Mouse (Mus musculus) MEL (cell line): Measurements from ENCODE around the gene Il17ra. TPM values are rescaled to one million over a fixed set of nuclear protein-coding genes. Genes with fewer than 3 reads are reported as not detected.

ENCODE experiments used
- DNase-seq: peaks from one replicate; pipeline ENCODE4 v3.0.0; 2011; ENCODE audit warnings: low read depth, low spot score
- H3K27ac ChIP-seq: 2 replicates; pipeline ENCODE4 v1.5.1; 2012; ENCODE audit warnings: low read depth, mild to moderate bottlenecking, control low read depth, low read length, moderate library complexity; ENCODE audit not compliant: control insufficient read depth
- H3K27me3 ChIP-seq, 2 experiments: fragments of 150-350 bp in 1 of 2; sonication (generic) in 1 of 2; 2 replicates each; pipeline ENCODE4 v1.6.1; 2012; ENCODE audit warnings: low read length in 2 of 2, mild to moderate bottlenecking in 2 of 2, improper control_type of control experiment in 1 of 2, moderate library complexity in 1 of 2; ENCODE audit not compliant: insufficient read depth in 2 of 2, control insufficient read depth in 1 of 2
- H3K36me3 ChIP-seq, 2 experiments: 2 replicates each; pipeline ENCODE4 v1.6.1; 2012 to 2014; ENCODE audit warnings: low read length in 2 of 2, improper control_type of control experiment in 1 of 2, inconsistent platforms in 1 of 2, mild to moderate bottlenecking in 1 of 2; ENCODE audit not compliant: insufficient read depth in 2 of 2, control insufficient read depth in 1 of 2
- H3K4me1 ChIP-seq, 2 experiments: fragments of 150-350 bp in 1 of 2; sonication (generic) in 1 of 2; 2 replicates each; pipeline ENCODE4 v1.6.1; 2012; ENCODE audit warnings: low read length in 2 of 2, improper control_type of control experiment in 1 of 2, mild to moderate bottlenecking in 1 of 2; ENCODE audit not compliant: insufficient read depth in 2 of 2, control insufficient read depth in 1 of 2
- H3K4me3 ChIP-seq, 2 experiments: fragments of 150-350 bp in 1 of 2; sonication (generic) in 1 of 2; 2 replicates each; pipeline ENCODE4 v1.5.1; 2012; ENCODE audit warnings: low read depth in 2 of 2, low read length in 2 of 2, mild to moderate bottlenecking in 2 of 2, moderate library complexity in 2 of 2, control low read depth in 1 of 2, improper control_type of control experiment in 1 of 2; ENCODE audit not compliant: control insufficient read depth in 1 of 2, insufficient read depth in 1 of 2
- H3K79me2 ChIP-seq: 2 replicates; pipeline ENCODE4 v1.6.1; 2012; ENCODE audit warnings: mild to moderate bottlenecking, low read length, moderate library complexity; ENCODE audit not compliant: control insufficient read depth, poor library complexity, insufficient read depth
- H3K9ac ChIP-seq: 2 replicates; pipeline ENCODE4 v1.6.1; 2012; ENCODE audit warnings: low read depth, mild to moderate bottlenecking, control low read depth, low read length, moderate library complexity; ENCODE audit not compliant: control insufficient read depth, poor library complexity, severe bottlenecking
- H3K9me3 ChIP-seq: fragments of 150-350 bp; sonication (generic); replicated peaks from 2 replicates; pipeline ENCODE4 v1.6.1; 2012; ENCODE audit warnings: mild to moderate bottlenecking, low read length, improper control_type of control experiment, moderate library complexity; ENCODE audit not compliant: insufficient read depth
- CHD1 ChIP-seq: IDR thresholded peaks from 2 replicates; pipeline ENCODE4 v1.6.1; 2012; ENCODE audit warnings: low read depth, mild to moderate bottlenecking, inconsistent platforms, low read length, improper control_type of control experiment
- E2F4 ChIP-seq: IDR thresholded peaks from 2 replicates; pipeline ENCODE4 v1.6.1; 2011; ENCODE audit warnings: low read depth, low read length, improper control_type of control experiment, borderline replicate concordance
- EP300 ChIP-seq, 2 experiments: IDR thresholded peaks; 2 replicates each; pipeline ENCODE4 v1.6.1; 2011; ENCODE audit warnings: improper control_type of control experiment in 2 of 2, low read length in 2 of 2, low read depth in 1 of 2, mild to moderate bottlenecking in 1 of 2
- GABPA ChIP-seq: IDR thresholded peaks from 2 replicates; pipeline ENCODE4 v1.6.1; 2012; ENCODE audit warnings: low read depth, mild to moderate bottlenecking, inconsistent platforms, low read length, improper control_type of control experiment, moderate library complexity
- GATA1 ChIP-seq: IDR thresholded peaks from 2 replicates; pipeline ENCODE4 v1.6.1; 2011; ENCODE audit warnings: low read depth, low read length, improper control_type of control experiment
- HCFC1 ChIP-seq: IDR thresholded peaks from 2 replicates; pipeline ENCODE4 v1.6.1; 2012; ENCODE audit warnings: low read depth, mild to moderate bottlenecking, inconsistent platforms, low read length, improper control_type of control experiment, moderate library complexity
- JUND ChIP-seq: IDR thresholded peaks from 2 replicates; pipeline ENCODE4 v1.6.1; 2011; ENCODE audit warnings: low read depth, mild to moderate bottlenecking, improper control_type of control experiment, low read length
- KAT2A ChIP-seq: conservative IDR thresholded peaks from 2 replicates; pipeline ENCODE4 v1.6.1; 2012; ENCODE audit warnings: low read depth, low read length, improper control_type of control experiment, inconsistent platforms
- MAFK ChIP-seq: IDR thresholded peaks from 2 replicates; pipeline ENCODE4 v1.6.1; 2011; ENCODE audit warnings: low read depth, mild to moderate bottlenecking, low read length, improper control_type of control experiment, borderline replicate concordance
- MAX ChIP-seq: IDR thresholded peaks from 2 replicates; pipeline ENCODE4 v1.6.1; 2011; ENCODE audit warnings: low read length, improper control_type of control experiment
- MAZ ChIP-seq: IDR thresholded peaks from 2 replicates; pipeline ENCODE4 v1.6.1; 2012; ENCODE audit warnings: low read depth, mild to moderate bottlenecking, inconsistent platforms, low read length, improper control_type of control experiment
- MYB ChIP-seq: IDR thresholded peaks from 2 replicates; pipeline ENCODE4 v1.6.1; 2011; ENCODE audit warnings: mild to moderate bottlenecking, low read depth, low read length, improper control_type of control experiment
- MYC ChIP-seq: IDR thresholded peaks from 2 replicates; pipeline ENCODE4 v1.6.1; 2011; ENCODE audit warnings: low read depth, mild to moderate bottlenecking, low read length, improper control_type of control experiment, moderate library complexity
- NRF1 ChIP-seq: IDR thresholded peaks from 2 replicates; pipeline ENCODE4 v1.6.1; 2014; ENCODE audit warnings: low read depth, mild to moderate bottlenecking, inconsistent platforms, low read length, improper control_type of control experiment, moderate library complexity; ENCODE audit not compliant: poor library complexity, insufficient read depth, severe bottlenecking
- POLR2A ChIP-seq, 2 experiments: IDR thresholded peaks; 2 replicates each; pipeline ENCODE4 v1.6.1; 2011 to 2012; ENCODE audit warnings: low read length in 2 of 2, mild to moderate bottlenecking in 2 of 2, control low read depth in 1 of 2, improper control_type of control experiment in 1 of 2, low read depth in 1 of 2, moderate library complexity in 1 of 2; ENCODE audit not compliant: control insufficient read depth in 1 of 2, insufficient read depth in 1 of 2, poor library complexity in 1 of 2
- RAD21 ChIP-seq: IDR thresholded peaks from 2 replicates; pipeline ENCODE4 v1.6.1; 2011; ENCODE audit warnings: mild to moderate bottlenecking, low read depth, low read length, improper control_type of control experiment
- TAL1 ChIP-seq: IDR thresholded peaks from 2 replicates; pipeline ENCODE4 v1.6.1; 2012; ENCODE audit warnings: mild to moderate bottlenecking, inconsistent platforms, low read length, moderate library complexity, mixed read lengths
- USF1 ChIP-seq: IDR thresholded peaks from 2 replicates; pipeline ENCODE4 v1.6.1; 2014; ENCODE audit warnings: low read depth, mild to moderate bottlenecking, inconsistent platforms, low read length, improper control_type of control experiment, moderate library complexity
- polyA plus RNA-seq, 2 experiments: library from polyadenylated mRNA; stranded (reverse) in 1 of 2; unstranded in 1 of 2; fragments of >175 nt in 1 of 2; fragments of >200 nt in 1 of 2; gene quantifications; 2 replicates each; pipeline versions ENCODE4 v1.2.1 to v1.2.4; 2012; ENCODE audit warnings: low replicate concordance in 2 of 2, low read depth in 1 of 2; ENCODE audit not compliant: insufficient read length in 2 of 2, insufficient read depth in 1 of 2, missing spikeins in 1 of 2
- total RNA-seq: library from RNA; depleted of rRNA; stranded (reverse); fragments of 300-350 nt; gene quantifications from 2 replicates; pipeline ENCODE4 v1.2.3, GENCODE M21; 2012

The Il17ra gene
- total and polyA plus RNA-seq, 3 experiments: 18.0 to 43.3 TPM; not detected in 1

- Histone ChIP-seq H3K4me3 (no peak overlapping the region), H3K9me3 (no peaks in the 10 kb centered on the region), H3K79me2 (no peaks in the 10 kb centered on the region; the same call in 1 of the 2 replicates), H3K4me1 (peaks cover 9 to 17% of the 10 kb centered on the region in 2 experiments), H3K27ac (no peak overlapping the region), H3K9ac (no peak overlapping the region), H3K36me3 (peaks cover 0 to 18% of the 10 kb centered on the region in 2 experiments), H3K27me3 (no peaks in the 10 kb centered on the region)
- TF ChIP-seq USF1 (no peak), MAFK (no peak), GABPA (no peak), TAL1 (no peak), MAZ (no peak), KAT2A (no peak)
- DNase-seq: no peak
These were observed 56.6 kb downstream of the Il17ra start for GRCm38 (mm10) chr6:120519647-120520046.

GRCm38 (mm10) chr6:120524796-120525195, 61.7 kb downstream of the Il17ra start:
- Histone ChIP-seq H3K4me3 (no peak overlapping the region), H3K9me3 (no peaks in the 10 kb centered on the region), H3K27me3 (no peaks in the 10 kb centered on the region), H3K27ac (no peak overlapping the region), H3K79me2 (no peaks in the 10 kb centered on the region; the same call in 1 of the 2 replicates), H3K36me3 (peaks cover 0 to 6% of the 10 kb centered on the region in 2 experiments), H3K9ac (no peak overlapping the region), H3K4me1 (peaks cover 0 to 3% of the 10 kb centered on the region in 2 experiments; a peak in 2 of 4 replicates)
- TF ChIP-seq GABPA (no peak), E2F4 (no peak), HCFC1 (no peak), CHD1 (no peak), RAD21 (no peak), POLR2A (IDR thresholded peaks at IDR 0.05; ENCODE audit: control insufficient read depth in 1 of 2, insufficient read depth in 1 of 2, low read depth in 1 of 2, low read length in 2 of 2, poor library complexity in 1 of 2) (no peak), MYC (no peak), NRF1 (no peak), GATA1 (no peak), JUND (no peak)
- no peak for DNase-seq

GRCm38 (mm10) chr6:120529123-120529522, 66.1 kb downstream of the Il17ra start:
- H3K9ac ChIP-seq: no peak overlapping the region

More at GRCm38 (mm10) chr6:120529123-120529522, 66.1 kb downstream of the Il17ra start:
- H3K4me1 ChIP-seq: peaks cover 2 to 15% of the 10 kb centered on the region in 2 experiments
- H3K9me3 ChIP-seq: no peaks in the 10 kb centered on the region
- H3K4me3 ChIP-seq: no peak overlapping the region
- peaks cover 9% of the 10 kb centered on the region for H3K79me2 ChIP-seq
- H3K27me3 ChIP-seq: no peaks in the 10 kb centered on the region; a peak in 1 of 4 replicates
- H3K27ac ChIP-seq: no peak overlapping the region
- DNase-seq: no peak
- peaks cover 0 to 14% of the 10 kb centered on the region in 2 experiments; a peak in 2 of 4 replicates for H3K36me3 ChIP-seq
- no peak for TF ChIP-seq POLR2A (IDR thresholded peaks at IDR 0.05; ENCODE audit: control insufficient read depth in 1 of 2, insufficient read depth in 1 of 2, low read depth in 1 of 2, low read length in 2 of 2, poor library complexity in 1 of 2)
- no peak for TF ChIP-seq E2F4
- TF ChIP-seq MAX: no peak
- TF ChIP-seq USF1: no peak
- no peak for TF ChIP-seq EP300 (IDR thresholded peaks at IDR 0.05; ENCODE audit: low read depth in 1 of 2, low read length in 2 of 2)
- no peak for TF ChIP-seq MYB
